Mouse (Mus musculus) forebrain, embryonic 16.5 days (tissue): ENCODE data around the gene Trim5. TPM values are rescaled to one million over a fixed set of nuclear protein-coding genes. Genes with fewer than 3 reads are reported as not detected.
"Not testable (repeated sequence)": the region's sequence is repeated elsewhere in the genome, so short reads cannot be mapped to it uniquely, and the experiment has no call there.

Source experiments
- ATAC-seq: fragments of 200-750 bp; cut with Nextera tagmentation; 2 replicates; pipeline ENCODE4 v1.8.0; 2017; ENCODE audit warnings: mild to moderate bottlenecking, moderate library complexity
- H3K27ac ChIP-seq: fragments of 300-500 bp; sonication (generic); 2 replicates; pipeline ENCODE4 v1.5.1; 2014; ENCODE audit warnings: low read length, control low read depth
- H3K27me3 ChIP-seq: fragments of 300-500 bp; sonication (generic); replicated peaks from 2 replicates; pipeline ENCODE4 v1.6.1; 2014; ENCODE audit warnings: low read length; ENCODE audit not compliant: control insufficient read depth, insufficient read depth
- H3K36me3 ChIP-seq: fragments of 300-500 bp; sonication (generic); 2 replicates; pipeline ENCODE4 v1.6.1; 2014; ENCODE audit not compliant: control insufficient read depth, insufficient read depth
- H3K4me1 ChIP-seq: fragments of 300-500 bp; sonication (generic); replicated peaks from 2 replicates; pipeline ENCODE4 v1.6.1; 2014; ENCODE audit warnings: low read length; ENCODE audit not compliant: control insufficient read depth, insufficient read depth
- H3K4me2 ChIP-seq: fragments of 300-500 bp; sonication (generic); 2 replicates; pipeline ENCODE4 v1.6.1; 2014; ENCODE audit warnings: mild to moderate bottlenecking, low read length, control low read depth
- H3K4me3 ChIP-seq: fragments of 300-500 bp; sonication (generic); replicated peaks from 2 replicates; pipeline ENCODE4 v1.5.1; 2014; ENCODE audit warnings: mild to moderate bottlenecking, low read length, control low read depth
- H3K9ac ChIP-seq: fragments of 300-500 bp; sonication (generic); replicated peaks from 2 replicates; pipeline ENCODE4 v1.6.1; 2014; ENCODE audit warnings: low read depth, low read length, control low read depth
- H3K9me3 ChIP-seq: fragments of 300-500 bp; sonication (generic); 2 replicates; pipeline ENCODE4 v1.6.1; 2016; ENCODE audit warnings: low read length; ENCODE audit not compliant: control insufficient read depth
- WGBS: fragments of 180-500 bp; shearing (Covaris S2); extraction: QIAGEN DNeasy Blood & Tissue Kit; methylation state at CpG from one replicate; pipeline ENCODE4 v1.1.7; 2014; 5-methylcytosine and 5-hydroxymethylcytosine counted together
- polyA plus RNA-seq: library from polyadenylated mRNA; unstranded; fragments of >200 nt; fragmentation: Nextera tagmentation; extraction: Ambion mirVana; gene quantifications from 2 replicates; pipeline ENCODE4 v1.2.1, GENCODE M21; 2015

Trim5 gene
- 0.23 TPM in 1 of 2 replicates, not detected in the other for polyA plus RNA-seq

DNA sequence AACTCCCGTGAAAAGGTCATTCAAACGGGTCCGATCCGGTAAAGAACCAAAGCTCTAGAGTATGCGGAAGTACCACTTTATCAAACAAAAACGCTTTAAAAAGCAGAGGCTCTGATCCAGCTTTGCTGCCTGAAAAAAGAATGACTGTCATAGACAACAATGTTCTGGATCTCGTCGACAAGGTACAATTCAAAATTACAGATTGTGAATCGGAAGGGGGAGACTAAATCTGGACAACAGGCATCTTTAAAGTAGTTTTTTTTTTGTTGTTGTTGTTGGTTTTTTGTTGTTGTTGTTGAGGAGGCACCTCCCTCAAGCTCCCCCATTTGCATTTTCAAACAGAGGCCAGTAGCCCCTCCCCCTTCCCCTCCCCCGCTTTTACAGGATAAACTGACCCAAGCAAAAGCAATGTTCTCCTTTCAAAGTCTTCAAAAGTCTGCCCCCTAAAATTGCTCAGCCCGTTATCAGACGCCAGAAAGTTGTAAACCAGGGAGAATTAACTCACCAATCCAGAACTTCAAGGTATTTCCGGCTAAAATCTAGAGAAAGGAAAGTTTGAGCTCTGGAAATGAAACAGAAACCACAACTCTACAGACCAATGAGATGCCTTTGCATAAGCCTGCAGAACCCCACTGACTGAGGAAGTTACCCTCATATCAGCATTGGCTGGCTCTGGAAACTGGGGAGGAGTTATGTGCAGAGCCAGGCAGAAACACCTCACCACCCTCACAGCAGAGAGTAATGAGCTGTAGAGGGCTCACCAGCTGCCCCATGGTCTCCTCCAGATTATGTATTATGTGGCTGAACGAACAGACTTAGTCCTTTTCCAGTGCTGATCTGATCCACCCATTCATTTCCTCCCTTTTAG is at the start of gene Trim5:
Gene Trim5, minus strand, starts transcription at position 519 of the 868 bp plus-strand sequence.
- not testable (repeated sequence) for H3K9ac ChIP-seq, ATAC-seq, H3K4me3 ChIP-seq, H3K4me2 ChIP-seq, H3K9me3 ChIP-seq, H3K36me3 ChIP-seq, H3K4me1 ChIP-seq, H3K27ac ChIP-seq, H3K27me3 ChIP-seq
- 47% methylated on average over 13 of the region's 14 CpGs for WGBS

DNA sequence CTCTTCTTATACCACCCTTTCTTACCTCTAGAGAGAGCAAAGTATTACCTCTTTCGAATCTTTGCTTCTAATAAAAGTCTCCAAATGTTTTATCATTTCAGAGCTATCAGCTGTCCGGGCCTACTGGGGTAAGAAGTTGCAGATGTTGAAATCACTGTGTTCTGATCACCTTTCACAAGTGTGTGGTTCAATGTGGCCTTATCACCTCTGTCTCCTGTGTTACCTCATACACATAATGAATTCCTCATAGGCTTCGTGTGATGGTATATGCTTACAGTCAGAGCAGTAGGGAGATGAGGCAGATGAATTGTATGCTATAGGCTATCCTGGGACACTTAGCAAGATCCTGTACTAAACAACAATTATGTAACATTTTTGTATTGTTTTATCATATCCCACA is 47.7 kb upstream of the Trim5 start:
- not testable (repeated sequence) for H3K4me1 ChIP-seq, ATAC-seq, H3K27ac ChIP-seq, H3K27me3 ChIP-seq, H3K9ac ChIP-seq, H3K36me3 ChIP-seq, H3K4me2 ChIP-seq, H3K9me3 ChIP-seq, H3K4me3 ChIP-seq
- 91% methylated on average over 3 of the region's 3 CpGs for WGBS

DNA sequence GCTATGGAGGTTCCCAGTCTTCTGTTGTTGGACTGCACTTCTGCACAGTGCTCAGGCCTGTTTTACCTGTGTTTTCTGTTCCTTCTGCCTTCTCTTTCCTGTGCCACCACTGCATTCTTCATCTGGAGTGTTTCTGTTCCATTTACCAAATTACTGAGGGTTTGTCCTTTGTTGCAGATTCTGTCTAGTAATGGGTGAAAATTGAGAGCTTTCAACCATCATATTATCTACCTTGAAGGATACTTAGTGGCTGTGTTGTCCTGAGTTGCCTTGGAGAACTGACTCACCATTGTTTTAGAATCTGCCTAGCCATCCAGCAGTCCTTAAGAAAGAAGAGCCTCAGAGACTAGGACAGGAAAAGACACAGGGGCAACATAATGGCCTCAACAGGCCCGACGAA is 41.3 kb upstream of the Trim5 start, which contains the start of gene Trim34b:
Gene Trim34b, plus strand, starts transcription at position 301 of the 400 bp plus-strand sequence.
- not testable (repeated sequence) for H3K27me3 ChIP-seq, H3K9ac ChIP-seq, ATAC-seq, H3K4me3 ChIP-seq, H3K9me3 ChIP-seq, H3K27ac ChIP-seq, H3K36me3 ChIP-seq, H3K4me1 ChIP-seq, H3K4me2 ChIP-seq
- WGBS: 94% methylated on average over 2 of the region's 2 CpGs

DNA sequence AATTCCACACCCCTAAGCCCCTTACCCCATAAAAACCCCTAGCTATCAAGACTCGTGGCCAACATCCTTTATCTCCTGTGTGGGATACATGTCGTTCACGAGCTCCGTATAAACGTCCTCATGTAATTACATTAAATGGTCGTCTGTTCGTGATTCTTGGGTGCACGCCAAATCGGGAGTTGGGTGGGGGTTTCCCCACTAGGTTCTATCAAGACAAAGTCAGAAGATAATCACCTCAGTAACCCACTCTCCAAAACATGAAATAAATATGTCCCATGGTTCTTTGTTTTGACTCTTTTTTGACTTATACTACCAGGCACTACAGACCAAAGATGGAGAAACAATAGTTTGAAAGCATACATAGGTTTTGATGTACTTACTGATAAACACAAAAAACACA is 34.1 kb upstream of the Trim5 start:
- no peaks in the 10 kb centered on the region for H3K9me3 ChIP-seq
- H3K36me3 ChIP-seq: no peaks in the 10 kb centered on the region
- no peak overlapping the region for H3K9ac ChIP-seq
- 83% methylated on average over 9 of the region's 9 CpGs for WGBS
- no peaks in the 10 kb centered on the region for H3K27me3 ChIP-seq
- no peaks in the 10 kb centered on the region for H3K4me1 ChIP-seq
- H3K27ac ChIP-seq: no peak overlapping the region
- ATAC-seq: no peak
- no peak overlapping the region for H3K4me2 ChIP-seq
- H3K4me3 ChIP-seq: no peak overlapping the region

DNA sequence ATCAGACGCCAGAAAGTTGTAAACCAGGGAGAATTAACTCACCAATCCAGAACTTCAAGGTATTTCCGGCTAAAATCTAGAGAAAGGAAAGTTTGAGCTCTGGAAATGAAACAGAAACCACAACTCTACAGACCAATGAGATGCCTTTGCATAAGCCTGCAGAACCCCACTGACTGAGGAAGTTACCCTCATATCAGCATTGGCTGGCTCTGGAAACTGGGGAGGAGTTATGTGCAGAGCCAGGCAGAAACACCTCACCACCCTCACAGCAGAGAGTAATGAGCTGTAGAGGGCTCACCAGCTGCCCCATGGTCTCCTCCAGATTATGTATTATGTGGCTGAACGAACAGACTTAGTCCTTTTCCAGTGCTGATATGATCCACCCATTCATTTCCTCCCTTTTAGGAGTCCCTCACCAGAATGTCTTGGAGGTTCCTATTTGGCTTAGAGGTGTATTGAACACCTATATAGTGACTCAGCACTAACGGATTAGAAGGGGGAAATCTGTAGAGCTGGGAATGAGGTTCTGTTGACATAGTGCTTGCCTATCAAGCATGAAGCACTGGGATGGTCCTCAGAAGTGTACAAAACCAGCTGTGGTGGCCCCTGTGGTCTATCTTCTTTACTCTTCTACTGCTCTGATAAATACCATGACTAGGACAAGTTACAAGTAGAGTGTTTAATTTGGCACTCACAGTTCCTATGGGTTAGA is 27.6 kb upstream of the Trim5 start, which contains the start of gene Trim12a:
Gene Trim12a, minus strand, starts transcription at position 98 of the 712 bp plus-strand sequence.
- WGBS: 25% methylated on average over 4 of the region's 4 CpGs
- H3K9ac ChIP-seq, H3K9me3 ChIP-seq, H3K4me1 ChIP-seq, H3K27me3 ChIP-seq, H3K36me3 ChIP-seq, H3K27ac ChIP-seq: not testable (repeated sequence)
- Histone ChIP-seq H3K4me3 (peak within 1 kb of the TSS; percentile 21), H3K4me2 (peak within 1 kb of the TSS; percentile 23)
- ATAC-seq: peak; percentile 52; the same call in 1 of the 2 replicates

DNA sequence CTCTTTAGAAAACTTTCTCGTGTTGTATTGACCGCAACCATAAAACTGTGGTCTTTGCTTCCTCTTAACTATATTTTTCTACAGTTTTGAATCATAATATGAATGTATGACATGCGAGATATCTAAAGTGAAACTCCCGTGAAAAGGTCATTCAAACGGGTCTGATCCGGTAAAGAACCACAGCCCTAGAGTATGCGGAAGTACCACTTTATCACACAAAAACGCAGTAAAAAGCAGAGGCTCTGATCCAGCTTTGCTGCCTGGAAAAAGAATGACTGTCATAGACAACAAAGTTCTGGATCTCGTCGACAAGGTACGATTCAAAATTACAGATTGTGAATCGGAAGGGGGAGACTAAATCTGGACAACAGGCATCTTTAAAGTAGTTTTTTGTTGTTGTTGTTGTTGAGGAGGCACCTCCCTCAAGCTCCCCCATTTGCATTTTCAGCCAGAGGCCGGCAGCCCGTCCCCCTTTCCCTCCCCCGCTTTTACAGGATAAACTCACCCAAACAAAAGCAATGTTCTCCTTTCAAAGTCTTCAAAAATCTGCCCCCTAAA is 27.0 kb upstream of the Trim5 start:
- 15% methylated on average over 15 of the region's 15 CpGs for WGBS
- Histone ChIP-seq H3K4me1 (no peaks in the 10 kb centered on the region), H3K4me3 (peak overlapping the region; percentile 21), H3K4me2 (peak overlapping the region; percentile 23), H3K9ac (no peak overlapping the region), H3K27me3 (no peaks in the 10 kb centered on the region), H3K27ac (no peak overlapping the region), H3K9me3 (no peaks in the 10 kb centered on the region), H3K36me3 (no peaks in the 10 kb centered on the region)
- ATAC-seq: no peak

DNA sequence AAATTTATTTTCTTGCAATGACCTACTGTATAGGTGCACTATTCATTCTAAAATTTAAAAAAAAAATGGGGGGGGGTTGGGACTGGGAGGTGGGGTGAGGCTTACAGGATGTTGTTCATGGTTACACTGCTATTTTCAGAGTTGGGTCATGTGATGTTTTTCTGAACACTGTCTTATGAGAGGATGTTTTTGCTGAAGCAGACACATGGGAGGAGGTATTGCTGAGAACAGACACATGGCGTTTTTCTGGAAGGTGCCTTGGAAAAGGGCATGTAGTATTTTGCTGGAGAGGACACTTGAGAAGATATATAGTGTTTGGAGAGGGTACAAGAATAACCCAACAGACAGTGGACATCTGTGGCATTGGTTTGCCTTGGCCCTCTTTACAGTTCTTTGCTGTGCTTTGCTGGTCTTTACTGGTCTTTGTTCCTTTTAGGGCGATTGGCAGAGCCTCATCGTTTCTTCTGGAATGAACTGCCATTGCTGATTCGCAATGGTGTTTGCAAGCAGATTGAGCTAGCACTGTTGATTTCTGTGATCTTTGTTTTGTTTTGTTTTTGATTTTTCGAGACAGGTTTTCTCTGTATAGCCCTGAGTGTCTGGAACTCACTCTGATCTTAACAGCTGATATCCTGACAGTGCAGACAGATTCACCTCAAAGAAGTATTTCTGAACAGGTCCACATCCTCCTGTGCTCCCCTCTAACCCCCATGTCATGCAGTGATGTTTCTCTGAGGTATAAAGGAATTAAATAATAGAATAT is 3.9 kb upstream of the Trim5 start:
- H3K9ac ChIP-seq: no peak overlapping the region
- no peak for ATAC-seq
- H3K9me3 ChIP-seq: no peaks in the 10 kb centered on the region
- WGBS: 93% methylated on average over 5 of the region's 5 CpGs
- no peak overlapping the region for H3K27ac ChIP-seq
- H3K4me1 ChIP-seq: no peaks in the 10 kb centered on the region
- no peak overlapping the region for H3K4me3 ChIP-seq
- H3K4me2 ChIP-seq: no peak overlapping the region
- H3K27me3 ChIP-seq: no peaks in the 10 kb centered on the region
- H3K36me3 ChIP-seq: no peaks in the 10 kb centered on the region

DNA sequence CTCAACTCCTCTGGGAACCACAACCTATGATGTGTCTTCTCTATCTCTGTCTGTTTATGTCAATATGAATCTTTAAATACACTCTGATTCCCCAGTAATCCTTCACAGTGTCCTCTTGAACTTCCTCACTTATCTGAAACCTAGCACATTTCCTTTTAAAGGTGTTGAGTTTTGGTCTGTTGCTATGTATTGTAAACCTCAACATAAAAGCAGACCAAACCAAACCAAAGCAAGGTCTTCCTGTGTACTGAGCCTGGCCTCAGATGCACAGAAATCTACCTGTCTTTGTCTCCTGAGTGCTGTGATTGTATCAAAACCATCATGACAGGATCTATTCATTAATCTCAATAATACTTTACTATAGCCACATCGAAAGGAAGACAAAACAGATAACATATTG is 2.7 kb upstream of the Trim5 start:
- H3K27me3 ChIP-seq: no peaks in the 10 kb centered on the region
- H3K36me3 ChIP-seq: no peaks in the 10 kb centered on the region
- no peak overlapping the region for H3K9ac ChIP-seq
- no peak for ATAC-seq
- no peaks in the 10 kb centered on the region for H3K4me1 ChIP-seq
- no peak overlapping the region for H3K4me3 ChIP-seq
- no peaks in the 10 kb centered on the region for H3K9me3 ChIP-seq
- no peak overlapping the region for H3K4me2 ChIP-seq
- 94% methylated on average over 1 of the region's 1 CpGs for WGBS
- H3K27ac ChIP-seq: no peak overlapping the region

DNA sequence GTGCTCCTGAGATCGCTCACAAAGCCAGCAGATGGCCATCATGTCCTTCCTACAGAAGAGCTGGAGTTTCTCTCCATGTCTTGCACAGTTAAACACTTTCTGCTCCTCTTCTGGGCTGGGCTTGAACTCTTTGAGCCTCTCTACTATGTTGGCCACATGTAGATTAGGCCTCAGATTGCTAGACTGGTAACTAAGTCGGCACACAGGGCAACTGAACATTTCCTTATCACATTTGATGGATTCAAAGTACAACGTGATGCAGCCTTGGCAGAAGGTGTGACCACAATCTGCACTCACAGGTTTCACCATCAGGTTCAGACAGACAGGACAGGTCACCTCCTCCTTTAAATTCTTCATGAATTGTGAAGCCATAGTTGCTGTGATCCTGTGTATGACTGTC is 8.5 kb downstream of the Trim5 start:
- not testable (repeated sequence) for H3K27me3 ChIP-seq, H3K9ac ChIP-seq, H3K36me3 ChIP-seq, ATAC-seq, H3K9me3 ChIP-seq, H3K27ac ChIP-seq, H3K4me1 ChIP-seq, H3K4me2 ChIP-seq, H3K4me3 ChIP-seq
- 75% methylated on average over 3 of the region's 3 CpGs for WGBS
